Mouse (Mus musculus) cerebellum, adult 2 months (tissue): ENCODE measurements around the gene Akap1.

ENCODE experiments used
- CTCF ChIP-seq: fragments of 200-500 bp; IDR thresholded peaks from 2 replicates; pipeline ENCODE4 v1.5.1; 2011; ENCODE audit warnings: low read depth, mild to moderate bottlenecking, control low read depth, low read length, moderate library complexity, borderline replicate concordance; ENCODE audit not compliant: insufficient read depth
- POLR2A ChIP-seq: fragments of 200-500 bp; IDR thresholded peaks from 2 replicates; pipeline ENCODE4 v1.6.1; 2011; ENCODE audit warnings: low read length, control low read depth, borderline replicate concordance; ENCODE audit not compliant: insufficient read depth

- TF ChIP-seq CTCF (no peak), POLR2A (no peak)
Observed at GRCm38 (mm10) chr11:88834134-88834533, 30.3 kb downstream of the Akap1 start.
